Comparison of ENCODE assay signal across 20 mouse cellular contexts in the genomic region with DNA sequence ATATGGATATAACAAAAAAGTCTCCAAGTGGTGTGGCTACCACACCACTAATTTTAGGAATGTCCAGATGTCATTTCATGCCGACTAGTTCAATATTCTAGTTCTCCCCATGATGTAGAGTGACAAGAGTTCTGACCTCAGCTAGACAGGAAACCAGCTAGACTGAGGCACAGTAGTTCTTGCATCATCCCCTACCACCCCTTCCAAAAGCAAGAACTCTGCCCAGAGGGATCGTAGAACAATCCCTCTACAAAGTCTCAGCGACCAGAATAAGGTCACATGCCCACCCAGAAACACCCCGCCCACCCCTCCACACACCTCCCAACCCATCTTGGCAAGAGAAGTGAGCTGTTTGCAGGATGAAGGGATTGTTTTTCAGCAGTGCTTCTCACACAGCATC. TPM values are rescaled to one million over a fixed set of nuclear protein-coding genes. Genes with fewer than 3 reads are reported as not detected.
DNase-seq lines count a peak whose midpoint lies in the region; ATAC-seq lines count a peak whose summit lies in the region.
"Had no signal": no experiment of that assay in that cellular context is flagged by ENCODE, and none has a peak within 500 bp of the region (broad histone marks: within the 10 kb centered on the region; RNA-seq: fewer than 3 reads in every experiment).

No protein-coding gene starts in this region.

- peak; percentile 50 for ATAC-seq in CD4-positive, CD25-positive, alpha-beta regulatory T cell, adult 4 months
- ATAC-seq in common myeloid progenitor, adult 5-6 weeks (replicated peaks; ENCODE audit: low read depth, poor library complexity, severe bottlenecking), result peak; percentile 48; the same call in 1 of the 2 replicates
- ATAC-seq in megakaryocyte progenitor cell, adult 5-6 weeks (replicated peaks; ENCODE audit: poor library complexity), result peak; percentile 53
- ATAC-seq: forebrain, embryonic 13.5 days had no signal

- DNase-seq in CD4-positive helper T cell, adult 2 months (ENCODE audit: low read depth, low spot score), result peak; percentile 69
- DNase-seq in cerebellum, postnatal 10 days, result no peak
- no peak for DNase-seq in layer of hippocampus, adult 9-11 months
- DNase-seq in testis, postnatal 10 days (ENCODE audit: low spot score), result no peak
- DNase-seq: adrenal gland, postnatal 25 days; cerebellum, adult 9-10 months; gastrocnemius, adult 2 months; heart, postnatal 10 days; kidney, adult 11 months; kidney, postnatal 4 days; liver, embryonic 13.5 days; lung, adult 2 months; lung, postnatal 14 days; midbrain, embryonic 14.5 days; retina, postnatal 1 day; right cerebral cortex, postnatal 25 days had no signal

RNA-seq across cellular contexts. Expression of gene Arhgap25, which starts 14.4 kb away (rescaled TPM):
- 100 to 1,000 TPM; 109 to 197 TPM for polyA plus RNA-seq in CD4-positive, CD25-positive, alpha-beta regulatory T cell, adult 4 months (2017; shearing (Covaris generic))
- total RNA-seq in common myeloid progenitor, adult 5-6 weeks (2017), result 32.7 and 44.2 TPM in 2 replicates
- total RNA-seq in megakaryocyte progenitor cell, adult 5-6 weeks (2015), result 7.0 and 11.0 TPM in 2 replicates
- 23.0 and 30.6 TPM in 2 replicates for total RNA-seq in megakaryocyte progenitor cell, adult 5-6 weeks (2017)

RNA-seq across cellular contexts. Expression of gene Prokr1, which starts 43.1 kb away (rescaled TPM):
- under 1 TPM in 1 of 2 experiments, not detected in 1; 0.32 TPM for polyA plus RNA-seq in CD4-positive, CD25-positive, alpha-beta regulatory T cell, adult 4 months (2017; shearing (Covaris generic))
- 0.46 TPM in 1 of 2 replicates, not detected in the other for total RNA-seq in common myeloid progenitor, adult 5-6 weeks (2017)
- 0.34 and 0.37 TPM in 2 replicates for total RNA-seq in megakaryocyte progenitor cell, adult 5-6 weeks (2015)
- 0.17 and 0.24 TPM in 2 replicates for total RNA-seq in megakaryocyte progenitor cell, adult 5-6 weeks (2017)
